Mouse (Mus musculus) ES-E14 (cell line): Measurements from ENCODE around the gene Vmn1r69. TPM values are rescaled to one million over a fixed set of nuclear protein-coding genes. Genes with fewer than 3 reads are reported as not detected.

ENCODE experiments used
- DNase-seq: peaks from one replicate; pipeline ENCODE4 v3.0.0-alpha.2; 2013; ENCODE audit warnings: low read depth, low spot score
- H3K27ac ChIP-seq: 2 replicates; pipeline ENCODE4 v1.5.1; 2012; ENCODE audit warnings: low read depth, mild to moderate bottlenecking, low read length, moderate library complexity, mixed read lengths; ENCODE audit not compliant: poor library complexity, insufficient read depth, severe bottlenecking
- H3K36me3 ChIP-seq: 2 replicates; pipeline ENCODE4 v1.6.1; 2012; ENCODE audit warnings: mild to moderate bottlenecking, low read length, moderate library complexity, mixed read lengths; ENCODE audit not compliant: control insufficient read depth, poor library complexity, insufficient read depth, severe bottlenecking
- H3K4me1 ChIP-seq, 2 experiments: fragments of 150-350 bp in 1 of 2; sonication (generic) in 1 of 2; 2 replicates each; pipeline ENCODE4 v1.6.1; 2012; ENCODE audit warnings: low read length in 2 of 2, mild to moderate bottlenecking in 1 of 2, mixed read lengths in 1 of 2; ENCODE audit not compliant: control insufficient read depth in 2 of 2, insufficient read depth in 2 of 2, poor library complexity in 1 of 2
- H3K4me3 ChIP-seq, 2 experiments: fragments of 150-350 bp in 1 of 2; sonication (generic) in 1 of 2; 2 replicates each; pipeline ENCODE4 v1.5.1; 2012; ENCODE audit warnings: low read length in 2 of 2, low read depth in 1 of 2, mild to moderate bottlenecking in 1 of 2, mixed read lengths in 1 of 2; ENCODE audit not compliant: insufficient read depth in 1 of 2, poor library complexity in 1 of 2, severe bottlenecking in 1 of 2
- H3K9ac ChIP-seq: 2 replicates; pipeline ENCODE4 v1.6.1; 2012; ENCODE audit warnings: low read depth, mild to moderate bottlenecking, low read length, mixed read lengths; ENCODE audit not compliant: poor library complexity, insufficient read depth, severe bottlenecking
- H3K9me3 ChIP-seq: fragments of 150-350 bp; sonication (generic); 2 replicates; pipeline ENCODE4 v1.6.1; 2012; ENCODE audit warnings: low read depth, mild to moderate bottlenecking, low read length; ENCODE audit not compliant: control insufficient read depth, insufficient read depth
- CHD2 ChIP-seq: IDR thresholded peaks from 2 replicates; pipeline ENCODE4 v1.6.1; 2014; ENCODE audit warnings: mild to moderate bottlenecking, low read depth, low read length, inconsistent platforms
- HCFC1 ChIP-seq: IDR thresholded peaks from 2 replicates; pipeline ENCODE4 v1.6.1; 2012; ENCODE audit warnings: low read length, inconsistent platforms, borderline replicate concordance; ENCODE audit not compliant: insufficient read depth
- MAFK ChIP-seq: IDR thresholded peaks from 2 replicates; pipeline ENCODE4 v1.6.1; 2014; ENCODE audit warnings: mild to moderate bottlenecking, low read depth, low read length, inconsistent platforms; ENCODE audit not compliant: insufficient read depth
- ZC3H11A ChIP-seq: IDR thresholded peaks from 2 replicates; pipeline ENCODE4 v1.6.1; 2012; ENCODE audit warnings: low read depth, mild to moderate bottlenecking, inconsistent platforms, low read length, borderline replicate concordance
- ZNF384 ChIP-seq: IDR thresholded peaks from 2 replicates; pipeline ENCODE4 v1.6.1; 2012; ENCODE audit warnings: low read depth, low read length, inconsistent platforms
- in situ Hi-C, 2 experiments: fragments of 600-800 bp; cut with MboI; formaldehyde crosslinking; loops; one replicate each; pipeline ENCODE4 v1.15.1; 2025; ENCODE audit warnings: low sequenced_read_pairs in 2 of 2, inconsistent platforms in 1 of 2; ENCODE audit not compliant: unreplicated experiment in 2 of 2
- total RNA-seq: library from RNA; depleted of rRNA; stranded (reverse); fragments of 300-350 nt; gene quantifications from 2 replicates; pipeline ENCODE4 v1.2.3, GENCODE M21; 2012; rRNA removed

Gene Vmn1r69
- total RNA-seq: not detected in 2 replicates

- Histone ChIP-seq H3K4me3 (no peak within 1 kb of the TSS), H3K4me1 (no peaks in the 10 kb centered on the region), H3K9ac (no peak within 1 kb of the TSS), H3K36me3 (no peaks in the 10 kb centered on the region), H3K9me3 (no peaks in the 10 kb centered on the region), H3K27ac (no peak within 1 kb of the TSS)
- no peak for TF ChIP-seq MAFK
- TF ChIP-seq ZC3H11A: no peak
- TF ChIP-seq HCFC1: no peak
- TF ChIP-seq CHD2: no peak
- TF ChIP-seq ZNF384: no peak
- in situ Hi-C loops: no loop called here
- no peak for DNase-seq
These were observed at the start of gene Vmn1r69 for GRCm38 (mm10) chr7:10613559-10613958. Gene Vmn1r69 (minus strand): TSS chr7:10613659.

- in situ Hi-C loops: no loop called here
- no peak for TF ChIP-seq CHD2
- no peak for TF ChIP-seq HCFC1
- no peak for TF ChIP-seq ZC3H11A
- TF ChIP-seq MAFK: no peak
- TF ChIP-seq ZNF384: no peak
- no peaks in the 10 kb centered on the region for H3K36me3 ChIP-seq
- H3K9ac ChIP-seq: no peak within 1 kb of the TSS
- no peak for DNase-seq
- H3K4me1 ChIP-seq: no peaks in the 10 kb centered on the region
- H3K27ac ChIP-seq: no peak within 1 kb of the TSS
- H3K4me3 ChIP-seq: no peak within 1 kb of the TSS
- no peaks in the 10 kb centered on the region for H3K9me3 ChIP-seq
These were observed 17.8 kb upstream of the Vmn1r69 start, which contains the start of gene Vmn1r70 for GRCm38 (mm10) chr7:10631232-10631631. Gene Vmn1r70 (plus strand): TSS chr7:10631532.

GRCm38 (mm10) chr7:10558385-10558784 lies 55.1 kb downstream of the Vmn1r69 start, which contains the start of gene Vmn1r68:
Gene Vmn1r68 (minus strand): TSS chr7:10558485.
- Histone ChIP-seq H3K4me3 (no peak within 1 kb of the TSS), H3K9me3 (no peaks in the 10 kb centered on the region), H3K4me1 (no peaks in the 10 kb centered on the region), H3K36me3 (no peaks in the 10 kb centered on the region), H3K9ac (no peak within 1 kb of the TSS), H3K27ac (no peak within 1 kb of the TSS)
- no peak for TF ChIP-seq ZNF384
- in situ Hi-C loops: no loop called here
- DNase-seq: no peak

Other genes with a start within 250 kb of the Vmn1r69 start
- not detected in 2 replicates for gene Vmn1r67, start 170.3 kb downstream of the Vmn1r69 start, total RNA-seq
- gene Zik1, start 118.3 kb downstream of the Vmn1r69 start, total RNA-seq: 4.5 and 6.0 TPM in 2 replicates
- gene Vmn1r68, start 55.2 kb downstream of the Vmn1r69 start, total RNA-seq: not detected in 2 replicates
- not detected in 2 replicates for gene Vmn1r70, start 17.9 kb upstream of the Vmn1r69 start, total RNA-seq
- not detected in 2 replicates for gene Nlrp4b, start 74.1 kb upstream of the Vmn1r69 start, total RNA-seq
- gene Vmn1r71, start 140.7 kb upstream of the Vmn1r69 start, total RNA-seq: not detected in 2 replicates